ENCODE assay signal across 20 mouse cellular contexts in genomic region chr3:60574849-60575524, GRCm38 (mm10).
DNase-seq lines count a peak whose midpoint lies in the region; ATAC-seq and TF ChIP-seq lines count a peak whose summit lies in the region.
"Had no signal": no experiment of that assay in that cellular context is flagged by ENCODE, and none has a peak within 500 bp of the region (broad histone marks: within the 10 kb centered on the region; RNA-seq: fewer than 3 reads in every experiment).

No protein-coding gene starts in this region.

- intact Hi-C loops in heart, adult 2 months (cut with DNase I) = no loop called here
- intact Hi-C loops in heart, postnatal 25 days (cut with DNase I) = loop anchor here (5.0 kb wide), 1 partner anchor 38 kb away; no protein-coding TSS in a partner anchor
- intact Hi-C loops in heart, postnatal 36 days (cut with DNase I) = loop anchor here (10.0 kb wide), 1 partner anchor 790 kb away; the partner anchor contains the start of genes B430305J03Rik and Rap2b

- no peaks in the 10 kb centered on the region for H3K27me3 ChIP-seq in heart, adult 2 months (ENCODE audit: control insufficient read depth, insufficient read depth, low read length)
- H3K27me3 ChIP-seq in heart, postnatal 0 days (ENCODE audit: control insufficient read depth, insufficient read depth, low read length) = no peaks in the 10 kb centered on the region
- H3K27me3 ChIP-seq in MEL (ENCODE audit: control insufficient read depth in 1 of 2, insufficient read depth in 2 of 2, low read length in 2 of 2) = no peaks in the 10 kb centered on the region
- H3K27me3 ChIP-seq in liver, embryonic 12.5 days (replicated peaks) = no peaks in the 10 kb centered on the region
- H3K27me3 ChIP-seq: CH12.LX; embryonic facial prominence, embryonic 15.5 days; hindbrain, embryonic 13.5 days; intestine, embryonic 15.5 days; midbrain, embryonic 13.5 days; neural tube, embryonic 12.5 days had no signal

- peaks cover 12% of the 10 kb centered on the region for H3K79me2 ChIP-seq in heart, adult 2 months (replicated peaks; ENCODE audit: control insufficient read depth, insufficient read depth, low read length)
- H3K79me2 ChIP-seq in MEL (ENCODE audit: control insufficient read depth, insufficient read depth, low read length, poor library complexity) = peaks cover 49% of the 10 kb centered on the region

- H3K9me3 ChIP-seq in heart, postnatal 0 days (replicated peaks; ENCODE audit: control insufficient read depth, low read length) = no peaks in the 10 kb centered on the region
- no peaks in the 10 kb centered on the region for H3K9me3 ChIP-seq in MEL (replicated peaks; ENCODE audit: insufficient read depth, low read length)
- no peaks in the 10 kb centered on the region for H3K9me3 ChIP-seq in liver, embryonic 12.5 days (replicated peaks)
- H3K9me3 ChIP-seq: embryonic facial prominence, embryonic 15.5 days; hindbrain, embryonic 13.5 days; intestine, embryonic 15.5 days; midbrain, embryonic 13.5 days; neural tube, embryonic 12.5 days had no signal

- 65% methylated on average over 4 of the region's 4 CpGs for WGBS in heart, adult 2 months
- WGBS in heart, postnatal 0 days = 80% methylated on average over 4 of the region's 4 CpGs
- WGBS in liver, embryonic 12.5 days (ENCODE audit: insufficient replicate concordance) = 68% methylated on average over 4 of the region's 4 CpGs

- H3K36me3 ChIP-seq in heart, adult 2 months (ENCODE audit: control insufficient read depth, insufficient read depth, low read length) = peaks cover 79% of the 10 kb centered on the region
- H3K36me3 ChIP-seq in heart, postnatal 0 days (replicated peaks; ENCODE audit: control insufficient read depth, insufficient read depth, low read length) = no peaks in the 10 kb centered on the region
- peaks cover 3 to 76% of the 10 kb centered on the region in 2 experiments for H3K36me3 ChIP-seq in MEL (ENCODE audit: control insufficient read depth in 1 of 2, insufficient read depth in 2 of 2, low read length in 2 of 2)
- H3K36me3 ChIP-seq in liver, embryonic 12.5 days = no peaks in the 10 kb centered on the region
- H3K36me3 ChIP-seq: embryonic facial prominence, embryonic 15.5 days; hindbrain, embryonic 13.5 days; intestine, embryonic 15.5 days; midbrain, embryonic 13.5 days; neural tube, embryonic 12.5 days had no signal

- peaks cover 38% of the 10 kb centered on the region for H3K4me1 ChIP-seq in heart, adult 2 months (ENCODE audit: control insufficient read depth, insufficient read depth, low read length)
- peaks cover 67% of the 10 kb centered on the region for H3K4me1 ChIP-seq in heart, postnatal 0 days (ENCODE audit: control insufficient read depth, insufficient read depth)
- H3K4me1 ChIP-seq in MEL (ENCODE audit: control insufficient read depth in 1 of 2, insufficient read depth in 2 of 2, low read length in 2 of 2) = peaks cover 31 to 32% of the 10 kb centered on the region in 2 experiments
- H3K4me1 ChIP-seq in liver, embryonic 12.5 days = peaks cover 84% of the 10 kb centered on the region
- H3K4me1 ChIP-seq: neural tube, embryonic 12.5 days had no signal

- DNase-seq in heart, adult 2 months = no peak
- no peak for DNase-seq in heart, postnatal 25 days (ENCODE audit: low spot score)
- no peak for DNase-seq in heart, postnatal 0 days (ENCODE audit: low spot score)
- DNase-seq in heart, postnatal 36 days = no peak
- no peak for DNase-seq in MEL (ENCODE audit: low read depth, low spot score)
- DNase-seq in right cerebral cortex, adult 2 months (ENCODE audit: low spot score in 2 of 2) = no peak
- DNase-seq in testis, postnatal 10 days (ENCODE audit: low spot score) = no peak
- DNase-seq: cerebellum, postnatal 10 days; embryo, embryonic 11 days; kidney, adult 9 months; kidney, postnatal 36 days; right cerebral cortex, adult 18-20 months; thymus, postnatal 36 days had no signal

- H3K9ac ChIP-seq in heart, adult 2 months (ENCODE audit: low read depth, low read length) = no peak overlapping the region
- no peak overlapping the region for H3K9ac ChIP-seq in heart, postnatal 0 days (replicated peaks; ENCODE audit: low read depth, low read length)
- no peak overlapping the region for H3K9ac ChIP-seq in MEL (ENCODE audit: control insufficient read depth, low read depth, low read length, poor library complexity, severe bottlenecking)
- H3K9ac ChIP-seq in liver, embryonic 12.5 days = no peak overlapping the region
- H3K9ac ChIP-seq: embryonic facial prominence, embryonic 15.5 days; hindbrain, embryonic 13.5 days; intestine, embryonic 15.5 days; midbrain, embryonic 13.5 days; neural tube, embryonic 12.5 days had no signal

- no peak for ATAC-seq in heart, postnatal 0 days (ENCODE audit: insufficient read depth, low read depth)
- ATAC-seq in liver, embryonic 12.5 days = no peak
- ATAC-seq: midbrain, embryonic 13.5 days had no signal

- H3K4me3 ChIP-seq in heart, adult 2 months = no peak overlapping the region
- H3K4me3 ChIP-seq in heart, postnatal 0 days (ENCODE audit: low read depth, low read length) = no peak overlapping the region
- no peak overlapping the region for H3K4me3 ChIP-seq in MEL (ENCODE audit: control insufficient read depth in 1 of 2, insufficient read depth in 1 of 2, low read depth in 2 of 2, low read length in 2 of 2)
- H3K4me3 ChIP-seq in liver, embryonic 12.5 days = no peak overlapping the region
- H3K4me3 ChIP-seq: embryonic facial prominence, embryonic 15.5 days; hindbrain, embryonic 13.5 days; intestine, embryonic 15.5 days; midbrain, embryonic 13.5 days; neural tube, embryonic 12.5 days had no signal

- H3K4me2 ChIP-seq in heart, postnatal 0 days (ENCODE audit: low read depth, low read length) = no peak overlapping the region
- H3K4me2 ChIP-seq in liver, embryonic 12.5 days = peak overlapping the region; percentile 45; the same call in 1 of the 2 replicates
- H3K4me2 ChIP-seq: embryonic facial prominence, embryonic 15.5 days; hindbrain, embryonic 13.5 days; intestine, embryonic 15.5 days; midbrain, embryonic 13.5 days; neural tube, embryonic 12.5 days had no signal

- no peak for TF ChIP-seq RAD21 in MEL (IDR thresholded peaks at IDR 0.05; ENCODE audit: low read depth, low read length)

- H3K27ac ChIP-seq in heart, adult 2 months = peak overlapping the region; percentile 87
- H3K27ac ChIP-seq in heart, postnatal 0 days (ENCODE audit: low read depth) = peak overlapping the region; percentile 56
- peak overlapping the region; percentile 69 for H3K27ac ChIP-seq in MEL (ENCODE audit: control insufficient read depth, low read depth, low read length)
- H3K27ac ChIP-seq in liver, embryonic 12.5 days = peak overlapping the region; percentile 81
- H3K27ac ChIP-seq: embryonic facial prominence, embryonic 15.5 days; hindbrain, embryonic 13.5 days; intestine, embryonic 15.5 days; midbrain, embryonic 13.5 days; neural tube, embryonic 12.5 days had no signal

- no peak for TF ChIP-seq EP300 in heart, adult 2 months (IDR thresholded peaks at IDR 0.05; ENCODE audit: insufficient read depth, low read depth, low read length)
- no peak for TF ChIP-seq EP300 in heart, postnatal 0 days (IDR thresholded peaks at IDR 0.05; ENCODE audit: low read depth)
- TF ChIP-seq EP300 in MEL (IDR thresholded peaks at IDR 0.05; ENCODE audit: low read depth in 1 of 2, low read length in 2 of 2) = no peak

- TF ChIP-seq POLR2A in heart, adult 2 months (IDR thresholded peaks at IDR 0.05; ENCODE audit: insufficient read depth, low read depth, low read length) = no peak
- TF ChIP-seq POLR2A in MEL (IDR thresholded peaks at IDR 0.05; ENCODE audit: control insufficient read depth in 1 of 2, insufficient read depth in 1 of 2, low read depth in 1 of 2, low read length in 2 of 2, poor library complexity in 1 of 2) = no peak

- TF ChIP-seq CTCF in heart, adult 2 months (IDR thresholded peaks at IDR 0.05) = no peak
- no peak for TF ChIP-seq CTCF in heart, postnatal 0 days (IDR thresholded peaks at IDR 0.05; ENCODE audit: low read depth)
- no peak for TF ChIP-seq CTCF in MEL (IDR thresholded peaks at IDR 0.05 in 2 of 3, conservative IDR thresholded peaks at IDR 0.05 in 1 of 3; ENCODE audit: control insufficient read depth in 1 of 3, insufficient read depth in 1 of 3, low read depth in 2 of 3, low read length in 3 of 3, poor library complexity in 1 of 3, severe bottlenecking in 1 of 3)

TF ChIP-seq in MEL, 35 proteins besides CTCF, POLR2A, EP300 and RAD21:
- TF ChIP-seq CHD1 (IDR thresholded peaks at IDR 0.05; ENCODE audit: low read depth, low read length) (no peak), POLR2AphosphoS2 (IDR thresholded peaks at IDR 0.05; ENCODE audit: low read length) (no peak), NRF1 (IDR thresholded peaks at IDR 0.05; ENCODE audit: insufficient read depth, low read depth, low read length, poor library complexity, severe bottlenecking) (no peak), NELFE (IDR thresholded peaks at IDR 0.05; ENCODE audit: low read depth, low read length) (no peak), SMC3 (IDR thresholded peaks at IDR 0.05; ENCODE audit: low read depth, low read length) (no peak), POLR2AphosphoS5 (IDR thresholded peaks at IDR 0.05; ENCODE audit: borderline replicate concordance, low read depth, low read length) (no peak), CHD2 (IDR thresholded peaks at IDR 0.05; ENCODE audit: low read length) (no peak), USF1 (IDR thresholded peaks at IDR 0.05; ENCODE audit: low read depth, low read length) (no peak), E2F4 (IDR thresholded peaks at IDR 0.05; ENCODE audit: borderline replicate concordance, low read depth, low read length) (no peak), ZMIZ1 (IDR thresholded peaks at IDR 0.05; ENCODE audit: low read depth, low read length) (no peak), MEF2A (IDR thresholded peaks at IDR 0.05; ENCODE audit: extremely low read depth, insufficient replicate concordance, low read depth, low read length, poor library complexity, severe bottlenecking) (no peak), BHLHE40 (IDR thresholded peaks at IDR 0.05; ENCODE audit: borderline replicate concordance, low read depth, low read length) (no peak), RCOR1 (IDR thresholded peaks at IDR 0.05; ENCODE audit: low read depth, low read length) (no peak), ZKSCAN1 (IDR thresholded peaks at IDR 0.05; ENCODE audit: low read depth, low read length) (no peak), TBP (IDR thresholded peaks at IDR 0.05; ENCODE audit: low read depth, low read length) (no peak), GATA1 (IDR thresholded peaks at IDR 0.05; ENCODE audit: low read depth, low read length) (no peak), HCFC1 (IDR thresholded peaks at IDR 0.05; ENCODE audit: low read depth, low read length) (no peak), JUND (IDR thresholded peaks at IDR 0.05; ENCODE audit: low read depth, low read length) (no peak)
TF ChIP-seq in MEL: peak in this region for 0.
